ENCODE assay signal across 13 mouse cellular contexts in genomic region chr10:68081712-68082111, GRCm38 (mm10).
A peak's percentile ranks its signal among the peaks of the same experiment; 100 is the strongest.
DNase-seq lines count a peak whose midpoint lies in the region; ATAC-seq and TF ChIP-seq lines count a peak whose summit lies in the region.
"Had no signal": no experiment of that assay in that cellular context is flagged by ENCODE, and none has a peak within 500 bp of the region (broad histone marks: within the 10 kb centered on the region; RNA-seq: fewer than 3 reads in every experiment).

No protein-coding gene starts in this region.

- peak; percentile 97 for TF ChIP-seq EP300 in heart, adult 2 months (IDR thresholded peaks at IDR 0.05; ENCODE audit: insufficient read depth, low read depth, low read length)

- ATAC-seq in megakaryocyte, adult 5-6 weeks (ENCODE audit: poor library complexity, severe bottlenecking) = peak; percentile 9; the same call in 1 of the 2 replicates

- intact Hi-C loops in heart, adult 2 months (cut with DNase I) = loop anchor here (2.0 kb wide), 1 partner anchor 83 kb away; no protein-coding TSS in a partner anchor
- intact Hi-C loops in heart, postnatal 25 days (cut with DNase I) = no loop called here
- intact Hi-C loops in gastrocnemius, postnatal 14 days (cut with DNase I; ENCODE audit: low total_unique reads) = no loop called here

- no peaks in the 10 kb centered on the region for H3K79me2 ChIP-seq in heart, adult 2 months (replicated peaks; ENCODE audit: control insufficient read depth, insufficient read depth, low read length)

- peak overlapping the region; percentile 69 for H3K27ac ChIP-seq in heart, adult 2 months
- H3K27ac ChIP-seq in brown adipose tissue, adult 24 weeks (replicated peaks; ENCODE audit: low read depth, low read length) = peak overlapping the region; percentile 94
- H3K27ac ChIP-seq: midbrain, embryonic 12.5 days had no signal

- H3K36me3 ChIP-seq in heart, adult 2 months (ENCODE audit: control insufficient read depth, insufficient read depth, low read length) = no peaks in the 10 kb centered on the region; the same call in 1 of the 2 replicates
- H3K36me3 ChIP-seq: midbrain, embryonic 12.5 days had no signal

- WGBS in heart, adult 2 months = 30% methylated on average over 6 of the region's 6 CpGs

- peaks cover 10% of the 10 kb centered on the region for H3K4me1 ChIP-seq in heart, adult 2 months (ENCODE audit: control insufficient read depth, insufficient read depth, low read length)
- peaks cover 10% of the 10 kb centered on the region; the same call in 1 of the 2 replicates for H3K4me1 ChIP-seq in brown adipose tissue, adult 24 weeks (ENCODE audit: control insufficient read depth, insufficient read depth, insufficient read length, low read length)
- H3K4me1 ChIP-seq: midbrain, embryonic 12.5 days had no signal

- no peak overlapping the region for H3K4me3 ChIP-seq in heart, adult 2 months
- peak overlapping the region; percentile 34 for H3K4me3 ChIP-seq in brown adipose tissue, adult 24 weeks (ENCODE audit: insufficient read depth, low read depth, low read length)
- H3K4me3 ChIP-seq: midbrain, embryonic 12.5 days had no signal

- DNase-seq in heart, adult 2 months = peak in 1 of 2 experiments; percentile 56
- DNase-seq in heart, postnatal 25 days (ENCODE audit: low spot score) = no peak
- peak; percentile 23 for DNase-seq in 416B (ENCODE audit: low read depth)
- DNase-seq in adrenal gland, adult 2 months = no peak
- no peak for DNase-seq in gastrocnemius, postnatal 14 days
- DNase-seq in B cell, adult 2 months = no peak
- DNase-seq: gastrocnemius, postnatal 25 days; kidney, adult 18-20 months; layer of hippocampus, postnatal 36 days had no signal

- no peak overlapping the region for H3K9ac ChIP-seq in heart, adult 2 months (ENCODE audit: low read depth, low read length)
- H3K9ac ChIP-seq: midbrain, embryonic 12.5 days had no signal

- TF ChIP-seq CTCF in heart, adult 2 months (IDR thresholded peaks at IDR 0.05) = no peak

- no peaks in the 10 kb centered on the region for H3K27me3 ChIP-seq in heart, adult 2 months (ENCODE audit: control insufficient read depth, insufficient read depth, low read length)
- H3K27me3 ChIP-seq: CH12.LX; midbrain, embryonic 12.5 days had no signal

- TF ChIP-seq POLR2A in heart, adult 2 months (IDR thresholded peaks at IDR 0.05; ENCODE audit: insufficient read depth, low read depth, low read length) = 0 out of 2 replicates have a peak, but pooled peaks have one; percentile 36
